Mouse (Mus musculus): ENCODE measurements around the gene Spag17. TPM values are rescaled to one million over a fixed set of nuclear protein-coding genes. Genes with fewer than 3 reads are reported as not detected.

Gene Spag17
- 0.79 and 0.85 TPM in 2 replicates for polyA plus RNA-seq (2014; fragmentation: Nextera tagmentation; extraction: Ambion mirVana)

- Histone ChIP-seq H3K27me3 (ENCODE audit: control insufficient read depth, insufficient read depth, low read length) (no peaks in the 10 kb centered on the region), H3K4me2 (replicated peaks; ENCODE audit: low read depth, low read length) (no peak within 1 kb of the TSS)
- peak; percentile 80 for ATAC-seq (ENCODE audit: low FRiP score, low TSS enrichment)
These were observed at the start of gene Spag17 for GRCm38 (mm10) chr3:99885187-99885811. Gene Spag17 (plus strand): TSS chr3:99885406.

GRCm38 (mm10) chr3:99842333-99842732 is 42.9 kb upstream of the Spag17 start:
- Histone ChIP-seq H3K27me3 (ENCODE audit: control insufficient read depth, insufficient read depth, low read length) (no peaks in the 10 kb centered on the region), H3K9me3 (ENCODE audit: control insufficient read depth, low read length) (no peaks in the 10 kb centered on the region), H3K4me3 (ENCODE audit: low read length) (no peak overlapping the region), H3K9ac (ENCODE audit: low read depth, low read length) (no peak overlapping the region), H3K4me2 (replicated peaks; ENCODE audit: low read depth, low read length) (no peak overlapping the region), H3K27ac (ENCODE audit: low read depth, low read length) (no peak overlapping the region), H3K4me1 (ENCODE audit: control insufficient read depth, insufficient read depth, low read length) (no peaks in the 10 kb centered on the region), H3K36me3 (ENCODE audit: control insufficient read depth, insufficient read depth, low read length) (no peaks in the 10 kb centered on the region)
- ATAC-seq (ENCODE audit: low FRiP score, low TSS enrichment), result peak; percentile 9; the same call in 1 of the 2 replicates
- 38% methylated on average over 2 of the region's 2 CpGs for WGBS

More at GRCm38 (mm10) chr3:99885187-99885811, at the start of gene Spag17:
- WGBS, result 50% methylated on average over 16 of the region's 16 CpGs
- Histone ChIP-seq H3K4me3 (ENCODE audit: low read length) (no peak within 1 kb of the TSS), H3K9ac (ENCODE audit: low read depth, low read length) (no peak within 1 kb of the TSS), H3K36me3 (ENCODE audit: control insufficient read depth, insufficient read depth, low read length) (no peaks in the 10 kb centered on the region), H3K9me3 (ENCODE audit: control insufficient read depth, low read length) (no peaks in the 10 kb centered on the region), H3K4me1 (ENCODE audit: control insufficient read depth, insufficient read depth, low read length) (no peaks in the 10 kb centered on the region; the same call in 1 of the 2 replicates), H3K27ac (ENCODE audit: low read depth, low read length) (no peak within 1 kb of the TSS)

- 63% methylated on average over 3 of the region's 3 CpGs for WGBS
- Histone ChIP-seq H3K4me2 (replicated peaks; ENCODE audit: low read depth, low read length) (no peak overlapping the region), H3K27me3 (ENCODE audit: control insufficient read depth, insufficient read depth, low read length) (no peaks in the 10 kb centered on the region), H3K4me3 (ENCODE audit: low read length) (no peak overlapping the region), H3K9me3 (ENCODE audit: control insufficient read depth, low read length) (no peaks in the 10 kb centered on the region), H3K4me1 (ENCODE audit: control insufficient read depth, insufficient read depth, low read length) (no peaks in the 10 kb centered on the region), H3K27ac (ENCODE audit: low read depth, low read length) (no peak overlapping the region), H3K36me3 (ENCODE audit: control insufficient read depth, insufficient read depth, low read length) (no peaks in the 10 kb centered on the region), H3K9ac (ENCODE audit: low read depth, low read length) (no peak overlapping the region)
- ATAC-seq (ENCODE audit: low FRiP score, low TSS enrichment), result no peak
These were observed 42.4 kb upstream of the Spag17 start for GRCm38 (mm10) chr3:99842808-99843207.

- ATAC-seq (ENCODE audit: low FRiP score, low TSS enrichment), result no peak
- no peaks in the 10 kb centered on the region for H3K36me3 ChIP-seq (ENCODE audit: control insufficient read depth, insufficient read depth, low read length)
- no peaks in the 10 kb centered on the region for H3K9me3 ChIP-seq (ENCODE audit: control insufficient read depth, low read length)
- no peak overlapping the region for H3K27ac ChIP-seq (ENCODE audit: low read depth, low read length)
- no peaks in the 10 kb centered on the region for H3K4me1 ChIP-seq (ENCODE audit: control insufficient read depth, insufficient read depth, low read length)
- H3K4me2 ChIP-seq (replicated peaks; ENCODE audit: low read depth, low read length), result no peak overlapping the region
- no peak overlapping the region for H3K9ac ChIP-seq (ENCODE audit: low read depth, low read length)
- no peaks in the 10 kb centered on the region for H3K27me3 ChIP-seq (ENCODE audit: control insufficient read depth, insufficient read depth, low read length)
- H3K4me3 ChIP-seq (ENCODE audit: low read length), result no peak overlapping the region
- 89% methylated on average over 6 of the region's 6 CpGs for WGBS
These were observed 42.0 kb upstream of the Spag17 start for GRCm38 (mm10) chr3:99843233-99843632.

- 72% methylated on average over 7 of the region's 7 CpGs for WGBS
- no peaks in the 10 kb centered on the region for H3K36me3 ChIP-seq (ENCODE audit: control insufficient read depth, insufficient read depth, low read length)
- H3K4me1 ChIP-seq (ENCODE audit: control insufficient read depth, insufficient read depth, low read length), result no peaks in the 10 kb centered on the region
- H3K9me3 ChIP-seq (ENCODE audit: control insufficient read depth, low read length), result no peaks in the 10 kb centered on the region
- no peak overlapping the region for H3K4me2 ChIP-seq (replicated peaks; ENCODE audit: low read depth, low read length)
- no peak overlapping the region for H3K4me3 ChIP-seq (ENCODE audit: low read length)
- H3K9ac ChIP-seq (ENCODE audit: low read depth, low read length), result no peak overlapping the region
- H3K27ac ChIP-seq (ENCODE audit: low read depth, low read length), result no peak overlapping the region
- no peak for ATAC-seq (ENCODE audit: low FRiP score, low TSS enrichment)
- H3K27me3 ChIP-seq (ENCODE audit: control insufficient read depth, insufficient read depth, low read length), result no peaks in the 10 kb centered on the region
These were observed 34.3 kb upstream of the Spag17 start for GRCm38 (mm10) chr3:99850926-99851325.

- no peak for ATAC-seq (ENCODE audit: low FRiP score, low TSS enrichment)
- 85% methylated on average over 3 of the region's 3 CpGs for WGBS
- H3K9me3 ChIP-seq (ENCODE audit: control insufficient read depth, low read length), result no peaks in the 10 kb centered on the region
- H3K27me3 ChIP-seq (ENCODE audit: control insufficient read depth, insufficient read depth, low read length), result no peaks in the 10 kb centered on the region
- H3K4me3 ChIP-seq (ENCODE audit: low read length), result no peak overlapping the region
- no peaks in the 10 kb centered on the region for H3K4me1 ChIP-seq (ENCODE audit: control insufficient read depth, insufficient read depth, low read length)
- no peak overlapping the region for H3K4me2 ChIP-seq (replicated peaks; ENCODE audit: low read depth, low read length)
- no peaks in the 10 kb centered on the region for H3K36me3 ChIP-seq (ENCODE audit: control insufficient read depth, insufficient read depth, low read length)
- H3K27ac ChIP-seq (ENCODE audit: low read depth, low read length), result no peak overlapping the region
- H3K9ac ChIP-seq (ENCODE audit: low read depth, low read length), result no peak overlapping the region
These were observed 30.6 kb upstream of the Spag17 start for GRCm38 (mm10) chr3:99854595-99854994.

- Histone ChIP-seq H3K9me3 (ENCODE audit: control insufficient read depth, low read length) (no peaks in the 10 kb centered on the region), H3K27ac (ENCODE audit: low read depth, low read length) (no peak overlapping the region), H3K27me3 (ENCODE audit: control insufficient read depth, insufficient read depth, low read length) (no peaks in the 10 kb centered on the region), H3K4me2 (replicated peaks; ENCODE audit: low read depth, low read length) (no peak overlapping the region), H3K4me3 (ENCODE audit: low read length) (no peak overlapping the region), H3K4me1 (ENCODE audit: control insufficient read depth, insufficient read depth, low read length) (no peaks in the 10 kb centered on the region), H3K36me3 (ENCODE audit: control insufficient read depth, insufficient read depth, low read length) (no peaks in the 10 kb centered on the region), H3K9ac (ENCODE audit: low read depth, low read length) (no peak overlapping the region)
- ATAC-seq (ENCODE audit: low FRiP score, low TSS enrichment), result no peak
- 79% methylated on average over 3 of the region's 3 CpGs for WGBS
These were observed 26.3 kb upstream of the Spag17 start for GRCm38 (mm10) chr3:99858922-99859321.

- H3K27me3 ChIP-seq (ENCODE audit: control insufficient read depth, insufficient read depth, low read length), result no peaks in the 10 kb centered on the region
- H3K4me3 ChIP-seq (ENCODE audit: low read length), result no peak overlapping the region
- no peaks in the 10 kb centered on the region for H3K4me1 ChIP-seq (ENCODE audit: control insufficient read depth, insufficient read depth, low read length)
- H3K36me3 ChIP-seq (ENCODE audit: control insufficient read depth, insufficient read depth, low read length), result no peaks in the 10 kb centered on the region
- H3K9me3 ChIP-seq (ENCODE audit: control insufficient read depth, low read length), result no peaks in the 10 kb centered on the region
- no peak for ATAC-seq (ENCODE audit: low FRiP score, low TSS enrichment)
- WGBS, result 85% methylated on average over 1 of the region's 1 CpGs
- H3K9ac ChIP-seq (ENCODE audit: low read depth, low read length), result no peak overlapping the region
- no peak overlapping the region for H3K27ac ChIP-seq (ENCODE audit: low read depth, low read length)
- no peak overlapping the region for H3K4me2 ChIP-seq (replicated peaks; ENCODE audit: low read depth, low read length)
These were observed 20.5 kb upstream of the Spag17 start for GRCm38 (mm10) chr3:99864706-99865105.

- H3K36me3 ChIP-seq (ENCODE audit: control insufficient read depth, insufficient read depth, low read length), result no peaks in the 10 kb centered on the region
- no peak overlapping the region for H3K27ac ChIP-seq (ENCODE audit: low read depth, low read length)
- no peaks in the 10 kb centered on the region for H3K27me3 ChIP-seq (ENCODE audit: control insufficient read depth, insufficient read depth, low read length)
- H3K9me3 ChIP-seq (ENCODE audit: control insufficient read depth, low read length), result no peaks in the 10 kb centered on the region
- no peak overlapping the region for H3K4me2 ChIP-seq (replicated peaks; ENCODE audit: low read depth, low read length)
- no peak overlapping the region for H3K9ac ChIP-seq (ENCODE audit: low read depth, low read length)
- no peaks in the 10 kb centered on the region for H3K4me1 ChIP-seq (ENCODE audit: control insufficient read depth, insufficient read depth, low read length)
- no peak overlapping the region for H3K4me3 ChIP-seq (ENCODE audit: low read length)
- no peak for ATAC-seq (ENCODE audit: low FRiP score, low TSS enrichment)
These were observed 10.1 kb upstream of the Spag17 start for GRCm38 (mm10) chr3:99875137-99875536.
